Mouse (Mus musculus): ENCODE results near the gene March9.

Gene March9

GRCm38 (mm10) chr10:127059968-127060916 lies at the start of gene March9:
March9 (minus strand) TSS chr10:127060184.
- peak; percentile 27 to 58 for DNase-seq (ENCODE audit: low spot score in 2 of 2)

- DNase-seq (ENCODE audit: low spot score in 2 of 2) = no peak
These were observed 48.2 kb upstream of the March9 start for GRCm38 (mm10) chr10:127108262-127108583.

GRCm38 (mm10) chr10:127107563-127108261 lies 47.7 kb upstream of the March9 start:
- DNase-seq (ENCODE audit: low spot score in 2 of 2) = peak; percentile 45 to 59

GRCm38 (mm10) chr10:127103631-127104030 lies 43.6 kb upstream of the March9 start:
- DNase-seq (ENCODE audit: low spot score in 2 of 2) = no peak

GRCm38 (mm10) chr10:127101151-127101550 lies 41.2 kb upstream of the March9 start:
- DNase-seq (ENCODE audit: low spot score in 2 of 2) = peak in 1 of 2 experiments; percentile 49

- no peak for DNase-seq (ENCODE audit: low spot score in 2 of 2)
These were observed 40.4 kb upstream of the March9 start for GRCm38 (mm10) chr10:127100414-127100813.

GRCm38 (mm10) chr10:127099868-127100267 lies 39.9 kb upstream of the March9 start:
- DNase-seq (ENCODE audit: low spot score in 2 of 2) = peak in 1 of 2 experiments; percentile 38

- no peak for DNase-seq (ENCODE audit: low spot score in 2 of 2)
These were observed 39.2 kb upstream of the March9 start for GRCm38 (mm10) chr10:127099191-127099590.

- DNase-seq (ENCODE audit: low spot score in 2 of 2) = no peak
These were observed 38.5 kb upstream of the March9 start for GRCm38 (mm10) chr10:127098514-127098913.

GRCm38 (mm10) chr10:127094382-127094802 lies 34.4 kb upstream of the March9 start:
- no peak for DNase-seq (ENCODE audit: low spot score in 2 of 2)

GRCm38 (mm10) chr10:127092742-127093141 lies 32.8 kb upstream of the March9 start:
- DNase-seq (ENCODE audit: low spot score in 2 of 2) = no peak

GRCm38 (mm10) chr10:127091507-127092396 lies 31.8 kb upstream of the March9 start:
- DNase-seq (ENCODE audit: low spot score in 2 of 2) = no peak

GRCm38 (mm10) chr10:127090560-127091411 lies 30.8 kb upstream of the March9 start:
- DNase-seq (ENCODE audit: low spot score in 2 of 2) = no peak

- no peak for DNase-seq (ENCODE audit: low spot score in 2 of 2)
These were observed 25.6 kb upstream of the March9 start for GRCm38 (mm10) chr10:127085633-127086032.

GRCm38 (mm10) chr10:127085052-127085451 lies 25.1 kb upstream of the March9 start:
- DNase-seq (ENCODE audit: low spot score in 2 of 2) = no peak

- DNase-seq (ENCODE audit: low spot score in 2 of 2) = no peak
These were observed 23.9 kb upstream of the March9 start for GRCm38 (mm10) chr10:127083915-127084306.

GRCm38 (mm10) chr10:127083292-127083914 lies 23.4 kb upstream of the March9 start:
- no peak for DNase-seq (ENCODE audit: low spot score in 2 of 2)

- no peak for DNase-seq (ENCODE audit: low spot score in 2 of 2)
These were observed 22.1 kb upstream of the March9 start for GRCm38 (mm10) chr10:127081996-127082620.

GRCm38 (mm10) chr10:127080901-127081780 lies 21.2 kb upstream of the March9 start:
- no peak for DNase-seq (ENCODE audit: low spot score in 2 of 2)

Data from natural killer cell, adult 2 months (primary cell).